Mouse (Mus musculus) right cerebral cortex, adult 2 months (tissue): ENCODE measurements around the gene Akap13.

Experiments used
- DNase-seq, 2 experiments: peaks; one replicate each; pipeline ENCODE4 v3.0.0; 2021 to 2022; ENCODE audit warnings: low spot score in 2 of 2

Gene Akap13

DNA sequence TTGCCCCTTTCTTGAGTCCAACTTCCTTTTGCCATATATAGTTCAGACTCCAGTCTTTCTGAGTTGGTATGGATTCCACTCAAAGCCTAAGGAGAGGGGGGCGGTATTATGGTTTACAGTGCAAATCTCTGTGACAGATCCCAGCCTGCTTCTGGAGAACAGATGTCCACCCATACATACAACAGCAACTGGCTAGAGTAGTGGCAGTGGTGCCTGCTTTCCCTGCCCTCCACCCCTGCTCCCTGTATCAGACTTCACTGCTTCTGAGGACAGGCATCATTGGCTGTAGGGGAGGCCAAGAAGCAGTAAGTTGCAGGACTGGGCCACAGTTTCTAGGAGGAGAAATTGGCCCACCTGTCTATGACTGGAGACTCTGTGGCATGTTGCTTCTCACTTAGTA lies 102.9 kb downstream of the Akap13 start:
- DNase-seq, result no peak

DNA sequence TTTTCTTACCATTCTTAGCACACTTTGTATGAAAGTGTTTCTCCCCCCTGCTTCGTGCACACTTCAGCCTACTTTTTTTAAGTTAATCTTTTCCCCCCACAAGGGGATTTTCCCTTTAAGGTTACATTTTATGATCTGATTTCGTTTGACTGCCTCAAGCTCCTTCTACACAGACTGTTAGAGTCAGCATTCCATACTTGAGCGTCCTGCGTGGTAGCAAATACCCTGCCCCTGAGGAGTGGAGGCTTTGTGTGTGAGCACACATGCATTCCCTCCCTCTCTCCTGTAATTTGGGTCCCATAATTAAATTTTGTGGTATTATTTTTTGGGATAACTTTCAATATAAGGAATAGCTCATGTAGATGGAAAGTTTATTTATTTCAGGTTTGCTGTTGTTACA lies 103.8 kb downstream of the Akap13 start:
- no peak for DNase-seq

DNA sequence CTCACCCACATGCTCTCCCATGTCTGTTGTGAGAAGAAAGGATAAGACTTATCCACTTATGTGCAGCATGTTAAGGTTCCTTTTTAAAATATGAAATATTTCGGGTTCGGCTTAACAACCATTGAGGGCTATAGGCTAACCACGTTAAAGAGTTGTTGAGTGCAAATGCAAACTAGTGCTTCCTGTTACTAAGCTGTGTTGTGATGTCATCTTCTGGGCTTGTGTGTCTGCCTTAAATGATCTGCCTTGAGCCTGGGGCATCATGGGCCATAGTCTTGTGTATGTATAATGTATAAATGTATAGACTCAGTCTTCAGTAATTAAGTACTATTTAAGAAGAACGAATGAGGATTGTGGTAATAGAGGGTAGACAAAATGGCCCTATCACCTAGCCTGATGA lies 104.6 kb downstream of the Akap13 start:
- DNase-seq, result no peak

DNA sequence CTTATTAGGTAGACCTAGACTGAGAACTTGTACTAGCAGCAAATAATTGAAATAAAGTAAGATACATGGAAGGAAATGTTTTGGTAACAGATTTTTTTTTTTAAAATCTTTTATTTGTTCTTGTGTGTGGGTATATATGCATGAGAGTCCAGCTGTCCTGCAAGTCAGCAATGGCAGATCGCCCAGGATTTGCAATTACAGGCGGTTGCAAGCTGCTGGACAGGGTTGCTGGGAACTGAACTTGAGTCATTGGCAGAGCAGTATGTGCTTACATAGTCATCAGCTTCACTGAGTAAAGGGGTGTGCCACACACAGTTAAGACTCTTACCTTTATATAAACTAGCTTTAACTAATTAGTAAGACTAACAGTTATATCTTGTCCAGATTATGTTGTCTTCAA lies 105.2 kb downstream of the Akap13 start:
- DNase-seq, result no peak

DNA sequence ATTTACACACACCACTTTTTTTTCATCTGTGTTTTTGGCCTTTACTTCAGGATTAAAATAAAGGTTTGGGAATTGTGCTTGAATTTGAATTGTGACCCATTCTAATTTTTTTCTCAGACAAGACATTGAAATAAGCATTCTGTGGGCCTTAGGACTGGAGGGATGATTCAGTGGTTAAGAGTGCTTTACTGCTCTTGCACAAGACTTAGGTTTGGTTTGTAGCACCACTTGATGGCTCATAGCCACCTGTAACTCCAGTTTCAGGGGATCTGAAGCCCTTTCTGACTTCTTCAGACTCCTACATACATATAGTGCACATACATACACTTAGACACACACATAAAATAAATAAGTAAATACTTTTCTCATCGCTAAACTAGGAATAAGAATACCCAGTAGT lies 105.8 kb downstream of the Akap13 start:
- DNase-seq, result no peak

GRCm38 (mm10) chr7:75568276-75568675 lies 112.9 kb downstream of the Akap13 start:
- DNase-seq, result no peak

DNA sequence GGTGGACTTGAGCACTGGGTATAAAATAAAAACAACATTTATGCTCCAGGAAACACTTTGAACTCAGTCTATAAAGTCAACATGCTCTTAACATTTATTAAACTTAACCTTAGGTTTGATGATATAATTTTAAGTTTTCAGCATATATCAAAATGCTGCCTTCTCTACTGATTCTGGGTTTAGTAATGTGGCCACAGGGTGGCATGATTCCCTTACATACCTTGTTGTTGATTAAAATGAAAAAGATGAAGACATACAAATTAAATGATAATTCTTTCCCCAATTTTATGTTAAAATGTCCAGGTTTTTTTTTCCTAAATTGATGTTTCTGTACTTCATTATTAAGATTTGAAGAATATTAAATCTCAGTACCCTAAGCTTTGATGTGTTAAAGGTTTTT lies 113.5 kb downstream of the Akap13 start:
- no peak for DNase-seq

GRCm38 (mm10) chr7:75570218-75570617 lies 114.9 kb downstream of the Akap13 start:
- no peak for DNase-seq

DNA sequence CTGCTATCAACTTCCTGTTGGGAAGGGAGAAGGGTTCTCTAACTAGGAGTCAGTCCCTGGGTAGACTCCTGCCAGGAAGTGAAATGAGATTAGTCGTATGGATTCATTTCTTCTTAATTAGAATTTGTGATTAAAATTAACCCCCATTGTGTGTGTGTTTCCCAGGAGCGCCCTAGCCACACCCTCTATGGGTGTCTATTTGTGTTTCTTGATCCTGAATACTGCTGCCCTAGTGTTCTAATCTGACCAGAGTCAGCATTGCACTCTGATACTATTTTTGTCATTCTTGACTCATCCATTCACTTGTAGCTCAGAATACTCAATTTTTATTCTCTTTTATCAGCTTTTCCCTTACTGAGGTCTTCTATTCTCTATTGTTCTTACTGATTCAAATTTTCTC lies 115.7 kb downstream of the Akap13 start:
- no peak for DNase-seq

- no peak for DNase-seq
These were observed 116.8 kb downstream of the Akap13 start for GRCm38 (mm10) chr7:75572127-75572526.

DNA sequence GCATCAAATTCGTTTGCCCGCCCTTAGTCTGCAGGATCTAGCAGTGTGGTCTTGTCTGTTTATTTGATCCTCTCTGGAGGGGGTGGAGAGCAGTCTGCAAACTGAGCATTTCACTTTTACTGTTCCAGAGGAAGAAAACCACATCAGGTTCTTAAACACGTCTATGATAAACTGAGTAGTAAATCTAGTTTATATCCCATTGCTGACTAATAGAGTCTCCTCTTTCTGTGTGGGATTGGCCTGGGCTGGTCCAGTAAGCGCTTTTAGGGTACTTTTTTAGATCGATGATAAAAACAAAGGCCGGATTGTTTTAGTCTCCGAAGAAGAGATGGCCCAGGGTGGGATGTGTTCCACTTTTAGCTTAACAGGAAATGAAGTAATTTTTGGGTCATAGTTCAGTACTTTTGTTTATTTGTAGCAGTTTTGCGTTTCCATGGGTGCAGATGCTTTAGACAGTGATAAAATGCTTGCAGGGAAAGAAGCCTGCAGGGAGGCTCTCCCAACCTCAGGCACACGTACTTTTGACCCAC lies 119.9 kb downstream of the Akap13 start:
- no peak for DNase-seq

DNA sequence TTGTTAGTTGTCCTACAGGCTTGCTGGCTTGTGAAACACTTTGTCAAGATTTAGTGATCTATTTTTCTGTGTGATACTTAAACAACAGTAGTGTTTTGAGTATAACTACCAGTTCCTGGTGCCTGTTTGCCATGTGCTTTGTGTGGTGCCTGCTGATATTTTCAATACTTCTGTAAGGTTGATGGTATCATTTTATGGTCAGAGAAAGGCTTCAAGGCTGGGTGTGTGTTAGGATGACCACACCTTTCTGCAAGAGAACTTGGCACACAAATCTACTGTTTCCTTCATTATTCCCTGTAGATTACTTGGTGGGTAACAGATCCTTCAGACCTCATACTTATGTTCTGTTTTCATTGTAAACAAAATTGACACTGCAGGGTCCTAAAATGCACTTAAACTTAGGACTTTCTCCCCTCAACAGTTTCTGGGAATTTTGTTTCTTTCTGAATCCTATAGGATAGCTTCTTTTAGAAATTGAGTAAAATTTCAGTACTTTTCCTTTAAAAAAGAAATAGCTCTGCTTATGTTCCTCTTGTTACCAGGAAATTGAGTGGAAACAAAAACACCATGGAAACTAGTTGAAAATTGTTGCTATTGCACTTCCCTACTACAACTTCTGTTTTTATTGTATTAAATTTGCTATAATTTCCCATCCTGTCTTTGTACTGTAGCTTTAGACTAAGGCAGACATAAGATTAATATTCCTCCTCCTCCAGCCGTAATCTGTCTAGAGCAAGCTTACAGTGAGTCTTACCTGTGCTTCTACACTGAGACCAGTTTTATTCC lies 120.7 kb downstream of the Akap13 start:
- DNase-seq, result no peak

DNA sequence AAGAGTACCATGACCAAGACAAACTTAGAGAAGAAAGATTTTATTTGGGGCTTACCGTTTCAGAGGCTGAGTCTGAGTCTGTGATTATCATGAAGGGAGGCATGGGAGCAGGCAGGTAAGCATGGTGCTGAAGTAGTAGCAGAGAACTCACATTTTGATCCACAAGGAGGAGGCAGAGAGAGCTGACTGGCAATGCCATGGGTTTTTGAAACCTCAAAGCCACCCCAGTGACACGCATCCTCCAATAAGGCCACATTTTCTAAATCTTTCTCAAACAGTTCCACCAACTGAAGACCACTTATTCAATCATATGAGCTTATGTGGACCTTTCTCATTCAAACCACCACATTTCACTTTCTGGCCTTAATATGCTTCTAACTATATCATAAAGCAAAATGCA lies 121.5 kb downstream of the Akap13 start:
- DNase-seq, result no peak

GRCm38 (mm10) chr7:75577353-75577752 lies 122.0 kb downstream of the Akap13 start:
- no peak for DNase-seq

GRCm38 (mm10) chr7:75578647-75579046 lies 123.3 kb downstream of the Akap13 start:
- no peak for DNase-seq

DNA sequence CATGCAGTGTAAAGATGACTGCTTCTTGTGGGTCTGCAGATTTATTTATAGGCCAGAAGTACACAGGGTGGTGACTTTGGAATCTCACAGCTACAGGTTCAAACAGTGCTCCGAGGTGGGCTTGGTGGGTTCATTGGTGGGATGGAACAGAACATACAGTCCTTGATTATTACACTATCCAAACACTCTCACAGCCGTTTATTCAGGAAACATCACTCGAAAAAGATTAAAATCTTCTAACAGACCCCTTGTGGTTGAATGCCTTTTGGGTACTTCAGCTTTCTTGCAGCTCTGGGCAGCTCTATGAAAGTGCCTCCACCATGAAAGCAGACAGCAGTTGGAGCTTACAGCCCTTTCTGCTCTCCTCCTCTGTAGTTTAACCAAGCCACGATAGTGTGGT lies 126.8 kb downstream of the Akap13 start:
- DNase-seq, result no peak

GRCm38 (mm10) chr7:75584100-75584499 lies 128.8 kb downstream of the Akap13 start:
- no peak for DNase-seq

DNA sequence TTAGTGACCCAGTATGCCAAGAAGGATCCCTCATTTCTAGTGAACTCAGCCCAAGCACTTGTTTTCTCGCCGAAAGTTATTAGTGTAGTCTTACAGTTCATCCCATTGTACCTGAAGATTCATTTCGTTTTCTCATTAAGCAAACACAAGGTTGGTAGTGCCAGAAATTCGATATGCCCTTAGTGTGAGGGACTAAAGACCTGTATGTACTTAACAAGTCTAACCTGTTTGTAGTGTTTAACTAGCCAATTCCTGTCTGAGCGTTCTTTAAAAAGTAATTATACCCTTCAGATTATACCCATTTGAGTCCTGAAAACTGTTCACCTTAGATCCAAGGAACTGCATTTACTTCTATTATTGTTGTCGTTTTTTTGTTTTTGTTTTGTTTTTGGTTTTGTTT lies 130.1 kb downstream of the Akap13 start:
- no peak for DNase-seq

DNA sequence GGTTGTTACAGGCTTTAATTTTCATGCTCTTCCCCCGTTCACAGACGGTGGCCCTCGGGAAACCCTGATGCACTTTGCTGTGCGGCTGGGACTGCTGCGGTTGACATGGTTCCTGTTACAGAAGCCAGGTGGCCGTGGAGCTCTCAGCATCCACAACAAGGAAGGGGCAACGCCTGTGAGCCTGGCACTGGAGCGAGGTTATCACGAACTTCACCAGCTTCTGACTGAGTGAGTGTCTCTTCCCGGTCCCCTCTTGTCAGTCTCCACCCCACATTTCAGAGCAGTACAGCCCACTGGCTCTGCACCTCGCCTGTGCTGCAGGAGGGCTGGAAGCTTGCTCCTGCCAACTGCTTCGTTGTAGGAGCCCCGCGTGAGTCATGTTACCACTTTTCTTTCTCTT lies 130.8 kb downstream of the Akap13 start:
- no peak for DNase-seq

DNA sequence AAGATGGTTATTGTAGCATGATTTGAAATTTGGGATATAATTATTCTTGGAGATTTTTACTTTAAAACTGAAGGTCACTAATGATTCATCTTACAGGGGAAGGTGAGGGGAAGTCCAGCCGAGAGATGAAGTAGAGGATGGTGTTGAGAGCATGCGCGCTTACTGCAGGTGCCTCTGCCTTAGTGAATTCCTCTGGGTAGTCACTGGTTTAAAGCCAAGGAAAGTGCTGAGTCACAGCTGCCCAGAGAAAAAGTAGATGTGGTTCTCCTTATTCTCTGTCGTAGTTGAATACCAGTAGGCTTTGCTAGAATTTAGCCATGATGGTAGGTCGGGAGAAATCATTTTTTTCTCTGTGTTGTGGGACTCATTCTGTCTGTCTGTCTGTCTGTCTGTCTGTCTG lies 132.4 kb downstream of the Akap13 start:
- DNase-seq, result no peak

DNA sequence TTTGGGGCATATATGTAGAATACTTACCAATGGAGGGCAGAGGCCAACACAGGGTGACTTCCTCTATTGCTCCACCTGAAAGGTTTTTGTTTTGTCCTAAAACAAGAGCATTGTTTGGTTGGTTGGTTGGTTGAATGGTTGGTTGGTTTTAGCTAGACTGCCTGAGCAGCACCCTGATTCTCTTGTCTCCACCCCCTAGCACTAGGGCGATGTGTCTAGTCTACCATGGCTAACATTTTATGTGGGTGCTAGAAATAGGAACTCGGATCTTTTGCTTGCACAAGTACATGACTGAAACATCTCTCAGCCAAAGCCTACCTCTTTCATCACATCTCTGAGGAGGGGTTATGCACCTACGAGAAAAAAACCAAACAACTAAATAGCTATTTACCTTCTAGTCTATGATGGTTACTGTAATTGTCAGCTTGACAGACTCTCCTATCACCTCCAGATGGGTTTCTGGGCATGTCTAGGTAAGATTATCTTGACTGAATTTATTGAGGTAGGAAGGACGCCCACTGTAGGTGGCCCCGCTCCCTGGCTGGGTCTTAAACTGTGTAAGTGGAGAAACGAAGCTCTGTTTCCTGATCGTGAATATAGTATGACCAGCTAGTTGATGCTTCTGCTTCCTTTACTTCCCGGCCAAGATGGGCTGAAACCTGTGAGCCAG lies 134.1 kb downstream of the Akap13 start:
- no peak for DNase-seq

DNA sequence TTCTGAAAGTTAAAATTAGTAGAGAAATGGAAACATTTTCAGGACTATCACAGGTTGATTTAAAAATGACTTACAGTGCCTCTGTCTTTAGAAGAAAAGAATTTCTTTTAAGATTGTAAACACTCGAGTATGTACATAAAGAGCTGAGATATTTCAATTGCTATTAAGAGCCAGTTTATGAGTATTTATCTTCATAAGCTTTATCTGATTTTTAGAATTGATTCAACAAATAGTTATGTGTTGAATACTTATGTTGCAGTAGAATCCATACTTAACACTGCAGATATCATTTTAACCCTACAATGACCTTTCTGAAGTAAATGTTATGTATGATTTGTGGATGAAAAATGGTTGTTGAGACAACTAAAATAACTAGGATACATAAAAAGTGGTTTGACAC lies 136.6 kb downstream of the Akap13 start:
- no peak for DNase-seq

DNA sequence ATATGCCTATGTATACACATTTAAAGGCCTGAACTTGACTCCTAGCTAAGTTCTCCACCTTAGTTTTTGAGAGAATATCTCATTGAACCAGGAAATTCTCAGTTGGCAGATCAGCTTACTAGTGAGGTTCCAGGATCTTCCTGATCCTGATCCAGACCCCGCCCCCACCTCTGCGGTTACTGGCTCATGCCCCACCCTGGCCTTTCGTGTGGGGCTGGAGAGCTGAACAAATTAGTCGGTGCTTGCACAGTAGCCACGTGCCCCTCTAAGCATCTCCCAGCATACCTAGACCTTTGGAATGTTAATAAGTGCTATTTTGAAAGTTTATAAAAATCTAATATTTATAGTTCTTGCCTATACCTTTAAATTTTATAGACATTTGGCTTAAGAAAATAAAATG lies 139.5 kb downstream of the Akap13 start:
- no peak for DNase-seq
